Mouse (Mus musculus): ENCODE results near the gene Zfp654. TPM values are rescaled to one million over a fixed set of nuclear protein-coding genes. Genes with fewer than 3 reads are reported as not detected.

Zfp654 gene
- polyA plus RNA-seq, 1 experiment from 2014 or later = 6.9 TPM

DNA sequence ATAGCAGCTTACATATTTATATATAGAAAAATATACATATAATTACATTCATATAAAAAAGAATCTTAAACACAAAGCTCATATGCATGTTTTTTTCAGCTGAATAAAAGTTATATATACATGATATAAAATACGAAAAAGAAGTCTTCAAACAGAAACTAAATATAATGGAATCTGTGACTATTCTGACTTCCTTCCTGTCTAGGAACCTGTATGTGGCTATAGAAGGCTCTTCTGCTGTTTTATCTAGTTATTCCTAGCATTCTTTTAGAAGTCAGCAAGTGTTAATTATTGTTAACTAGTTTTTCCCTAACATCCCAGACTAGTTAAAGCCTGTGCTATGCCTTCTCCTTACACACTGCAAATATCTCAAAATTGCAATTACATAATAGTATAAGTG, 27.6 kb downstream of the Zfp654 start:
- no peak overlapping the region for H3K9ac ChIP-seq (ENCODE audit: low read depth, low read length)
- ATAC-seq (replicated peaks; ENCODE audit: insufficient number of reproducible peaks, low FRiP score, low TSS enrichment) = no peak
- H3K27me3 ChIP-seq (ENCODE audit: control insufficient read depth, insufficient read depth, low read length) = no peaks in the 10 kb centered on the region
- H3K9me3 ChIP-seq (replicated peaks; ENCODE audit: control insufficient read depth, low read length) = no peaks in the 10 kb centered on the region
- no peak overlapping the region for H3K4me2 ChIP-seq
- 82% methylated on average over 1 of the region's 1 CpGs for WGBS (ENCODE audit: insufficient replicate concordance)
- H3K27ac ChIP-seq (ENCODE audit: low read depth, low read length) = no peak overlapping the region
- H3K4me1 ChIP-seq (ENCODE audit: control insufficient read depth, insufficient read depth, low read length) = no peaks in the 10 kb centered on the region
- no peaks in the 10 kb centered on the region; the same call in 1 of the 2 replicates for H3K36me3 ChIP-seq (ENCODE audit: control insufficient read depth, insufficient read depth, low read length)
- H3K4me3 ChIP-seq (ENCODE audit: low read depth, low read length) = no peak overlapping the region

DNA sequence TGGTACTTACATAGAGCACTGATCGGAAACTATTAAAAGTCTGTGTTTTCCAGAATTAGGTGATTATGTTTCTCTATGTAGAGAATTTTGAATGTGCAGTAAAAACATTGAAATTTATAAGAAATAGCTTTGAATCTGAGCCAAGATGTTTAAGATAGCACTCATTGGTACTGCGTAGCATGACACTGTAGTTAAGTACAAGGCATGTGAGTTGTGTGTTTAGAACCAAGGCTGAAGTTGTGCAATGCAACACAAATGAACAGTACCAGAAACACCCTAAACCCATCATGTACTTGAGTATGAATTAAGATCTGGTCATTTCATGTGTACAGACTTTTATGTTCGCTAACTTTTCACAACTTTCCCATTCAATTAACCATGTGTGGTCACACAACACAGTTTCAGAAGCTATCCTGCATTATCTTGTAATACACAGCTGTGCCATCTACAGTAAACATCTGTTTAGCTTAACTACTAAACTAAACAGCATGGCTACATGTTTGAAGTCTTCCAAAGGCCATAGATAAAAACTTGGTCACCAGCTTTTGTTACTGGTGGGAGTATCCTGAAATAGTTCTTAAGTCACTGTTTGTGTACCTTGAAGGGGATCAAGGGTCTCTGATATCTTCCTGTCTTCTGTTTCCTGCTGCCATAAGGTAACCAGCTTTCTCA, 34.2 kb downstream of the Zfp654 start:
- H3K27ac ChIP-seq (ENCODE audit: low read depth, low read length) = no peak overlapping the region
- no peaks in the 10 kb centered on the region for H3K4me1 ChIP-seq (ENCODE audit: control insufficient read depth, insufficient read depth, low read length)
- H3K4me2 ChIP-seq = no peak overlapping the region
- no peak for ATAC-seq (replicated peaks; ENCODE audit: insufficient number of reproducible peaks, low FRiP score, low TSS enrichment)
- H3K9ac ChIP-seq (ENCODE audit: low read depth, low read length) = no peak overlapping the region
- H3K36me3 ChIP-seq (ENCODE audit: control insufficient read depth, insufficient read depth, low read length) = peaks cover 8% of the 10 kb centered on the region
- no peaks in the 10 kb centered on the region for H3K9me3 ChIP-seq (replicated peaks; ENCODE audit: control insufficient read depth, low read length)
- no peaks in the 10 kb centered on the region for H3K27me3 ChIP-seq (ENCODE audit: control insufficient read depth, insufficient read depth, low read length)
- 98% methylated on average over 3 of the region's 3 CpGs for WGBS (ENCODE audit: insufficient replicate concordance)
- H3K4me3 ChIP-seq (ENCODE audit: low read depth, low read length) = no peak overlapping the region

DNA sequence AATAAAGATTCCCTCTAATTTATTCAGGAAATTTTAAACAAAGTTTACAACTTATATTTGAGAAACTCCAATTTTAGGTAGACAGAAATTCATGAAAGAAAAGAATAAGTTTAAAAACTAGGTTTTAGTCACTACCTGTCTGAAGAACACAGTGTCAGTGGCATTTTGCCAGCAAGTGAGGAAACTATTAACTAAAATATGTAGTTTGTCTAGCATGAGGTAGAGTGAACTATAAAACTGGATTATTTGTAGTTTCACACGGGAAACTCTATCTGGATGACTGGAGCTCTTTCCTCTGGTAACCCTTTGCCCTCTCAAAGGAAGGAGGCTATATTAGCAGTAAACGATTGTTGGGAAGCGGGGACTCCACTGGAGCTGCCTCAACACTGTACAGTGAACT, 48.4 kb downstream of the Zfp654 start:
- whole genome bisulfite sequencing (ENCODE audit: insufficient replicate concordance) = 91% methylated on average over 3 of the region's 3 CpGs
- Histone ChIP-seq H3K4me3 (ENCODE audit: low read depth, low read length) (no peak overlapping the region), H3K9ac (ENCODE audit: low read depth, low read length) (no peak overlapping the region), H3K27me3 (ENCODE audit: control insufficient read depth, insufficient read depth, low read length) (no peaks in the 10 kb centered on the region), H3K4me1 (ENCODE audit: control insufficient read depth, insufficient read depth, low read length) (no peaks in the 10 kb centered on the region), H3K36me3 (ENCODE audit: control insufficient read depth, insufficient read depth, low read length) (peaks cover 6% of the 10 kb centered on the region), H3K4me2 (no peak overlapping the region), H3K27ac (ENCODE audit: low read depth, low read length) (no peak overlapping the region), H3K9me3 (replicated peaks; ENCODE audit: control insufficient read depth, low read length) (0 out of 2 replicates have a peak, but pooled peaks cover 2% of the 10 kb centered on the region)
- ATAC-seq (replicated peaks; ENCODE audit: insufficient number of reproducible peaks, low FRiP score, low TSS enrichment) = no peak

DNA sequence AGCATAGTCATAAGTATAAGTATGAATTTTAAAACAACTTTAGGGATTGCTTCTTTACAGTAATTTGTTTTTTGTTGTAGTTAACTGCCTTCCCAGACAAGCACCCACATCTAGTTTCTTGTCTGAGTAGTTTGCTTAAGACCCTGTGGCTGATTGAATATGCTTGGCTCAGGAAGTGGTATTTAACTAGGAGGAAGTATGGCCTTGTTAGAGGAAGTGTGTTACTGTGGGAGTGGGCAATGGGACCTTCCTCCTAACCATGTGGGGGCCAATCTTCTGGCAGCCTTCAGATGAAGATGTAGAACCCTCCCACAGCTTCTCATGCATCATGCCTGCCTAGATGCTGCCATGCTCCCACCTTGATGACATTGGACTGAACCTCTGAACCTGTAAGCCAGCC, 49.8 kb downstream of the Zfp654 start:
- H3K9me3 ChIP-seq (replicated peaks; ENCODE audit: control insufficient read depth, low read length) = 0 out of 2 replicates have a peak, but pooled peaks cover 2% of the 10 kb centered on the region
- H3K36me3 ChIP-seq (ENCODE audit: control insufficient read depth, insufficient read depth, low read length) = peaks cover 6% of the 10 kb centered on the region
- no peak overlapping the region for H3K4me3 ChIP-seq (ENCODE audit: low read depth, low read length)
- ATAC-seq (replicated peaks; ENCODE audit: insufficient number of reproducible peaks, low FRiP score, low TSS enrichment) = no peak
- H3K4me2 ChIP-seq = no peak overlapping the region
- H3K4me1 ChIP-seq (ENCODE audit: control insufficient read depth, insufficient read depth, low read length) = no peaks in the 10 kb centered on the region
- no peak overlapping the region for H3K27ac ChIP-seq (ENCODE audit: low read depth, low read length)
- no peak overlapping the region for H3K9ac ChIP-seq (ENCODE audit: low read depth, low read length)
- H3K27me3 ChIP-seq (ENCODE audit: control insufficient read depth, insufficient read depth, low read length) = no peaks in the 10 kb centered on the region

DNA sequence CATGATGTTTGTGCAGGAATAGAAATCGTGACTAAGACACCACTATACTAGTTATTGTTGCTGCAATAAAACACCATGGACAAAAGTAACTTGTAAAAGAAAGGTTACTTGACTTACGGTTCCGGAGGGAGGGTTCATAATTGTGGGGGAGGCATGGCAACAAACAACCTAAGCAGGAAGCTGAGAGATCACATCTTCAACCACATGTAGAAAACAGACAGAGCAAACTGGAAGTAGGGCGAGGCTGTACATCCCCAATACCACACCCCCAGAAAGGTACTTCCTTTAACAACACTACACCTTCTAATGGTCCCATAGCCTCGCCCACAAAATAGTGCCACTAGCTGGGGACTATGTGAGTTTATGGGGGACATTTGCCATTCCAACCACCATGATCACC, 51.1 kb downstream of the Zfp654 start:
- ATAC-seq (replicated peaks; ENCODE audit: insufficient number of reproducible peaks, low FRiP score, low TSS enrichment) = no peak
- H3K9me3 ChIP-seq (replicated peaks; ENCODE audit: control insufficient read depth, low read length) = 0 out of 2 replicates have a peak, but pooled peaks cover 2% of the 10 kb centered on the region
- H3K4me3 ChIP-seq (ENCODE audit: low read depth, low read length) = no peak overlapping the region
- H3K9ac ChIP-seq (ENCODE audit: low read depth, low read length) = no peak overlapping the region
- no peak overlapping the region for H3K4me2 ChIP-seq
- H3K4me1 ChIP-seq (ENCODE audit: control insufficient read depth, insufficient read depth, low read length) = no peaks in the 10 kb centered on the region
- H3K36me3 ChIP-seq (ENCODE audit: control insufficient read depth, insufficient read depth, low read length) = peaks cover 4% of the 10 kb centered on the region
- no peak overlapping the region for H3K27ac ChIP-seq (ENCODE audit: low read depth, low read length)
- H3K27me3 ChIP-seq (ENCODE audit: control insufficient read depth, insufficient read depth, low read length) = no peaks in the 10 kb centered on the region
- WGBS (ENCODE audit: insufficient replicate concordance) = 86% methylated on average over 5 of the region's 5 CpGs

DNA sequence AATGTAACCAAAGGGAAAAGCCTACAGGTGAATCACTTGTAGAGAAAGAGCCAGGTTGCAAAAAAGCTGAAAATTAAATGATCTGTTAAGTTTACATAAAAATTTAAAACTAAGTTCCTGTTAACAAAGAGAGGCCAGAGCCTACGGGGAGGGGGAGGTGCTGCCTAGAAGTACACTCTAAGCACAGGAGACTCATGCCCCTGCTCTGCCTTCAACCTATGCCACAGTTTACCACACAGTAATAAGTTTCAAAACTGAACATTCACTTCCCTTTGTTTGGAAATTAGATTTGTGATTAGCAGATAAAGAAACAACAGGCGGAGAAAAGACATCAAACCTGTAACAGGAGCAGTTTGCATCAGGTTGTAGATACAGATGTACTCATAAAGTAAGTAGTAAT, 56.6 kb downstream of the Zfp654 start:
- WGBS (ENCODE audit: insufficient replicate concordance) = 88% methylated on average over 2 of the region's 2 CpGs
- ATAC-seq (replicated peaks; ENCODE audit: insufficient number of reproducible peaks, low FRiP score, low TSS enrichment) = no peak
- H3K36me3 ChIP-seq (ENCODE audit: control insufficient read depth, insufficient read depth, low read length) = no peaks in the 10 kb centered on the region
- H3K4me3 ChIP-seq (ENCODE audit: low read depth, low read length) = no peak overlapping the region
- H3K4me2 ChIP-seq = no peak overlapping the region
- H3K9me3 ChIP-seq (replicated peaks; ENCODE audit: control insufficient read depth, low read length) = no peaks in the 10 kb centered on the region
- no peaks in the 10 kb centered on the region for H3K27me3 ChIP-seq (ENCODE audit: control insufficient read depth, insufficient read depth, low read length)
- H3K4me1 ChIP-seq (ENCODE audit: control insufficient read depth, insufficient read depth, low read length) = no peaks in the 10 kb centered on the region
- no peak overlapping the region for H3K27ac ChIP-seq (ENCODE audit: low read depth, low read length)
- no peak overlapping the region for H3K9ac ChIP-seq (ENCODE audit: low read depth, low read length)

DNA sequence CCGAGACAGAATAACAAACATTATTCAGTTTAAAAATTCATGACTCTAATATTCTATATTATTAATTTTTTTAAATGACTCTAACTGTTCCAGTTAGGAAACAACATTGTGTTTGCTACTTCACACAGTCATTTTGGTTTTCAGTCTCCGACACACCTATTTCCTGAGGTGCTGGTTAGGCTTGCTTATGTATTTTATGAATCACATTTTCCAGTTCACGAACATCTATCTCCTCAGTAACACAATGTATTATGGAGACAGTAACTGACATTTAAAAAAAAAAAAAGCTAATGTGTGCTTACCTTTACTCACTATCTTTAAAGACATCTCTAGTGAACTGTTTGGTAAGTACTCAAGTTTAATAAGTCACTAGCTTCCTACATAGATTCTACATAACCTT, 61.7 kb downstream of the Zfp654 start:
- Histone ChIP-seq H3K9me3 (replicated peaks; ENCODE audit: control insufficient read depth, low read length) (no peaks in the 10 kb centered on the region), H3K4me2 (no peak overlapping the region), H3K27me3 (ENCODE audit: control insufficient read depth, insufficient read depth, low read length) (no peaks in the 10 kb centered on the region), H3K4me3 (ENCODE audit: low read depth, low read length) (no peak overlapping the region), H3K36me3 (ENCODE audit: control insufficient read depth, insufficient read depth, low read length) (peaks cover 6% of the 10 kb centered on the region; the same call in 1 of the 2 replicates), H3K4me1 (ENCODE audit: control insufficient read depth, insufficient read depth, low read length) (no peaks in the 10 kb centered on the region), H3K9ac (ENCODE audit: low read depth, low read length) (no peak overlapping the region), H3K27ac (ENCODE audit: low read depth, low read length) (no peak overlapping the region)
- no peak for ATAC-seq (replicated peaks; ENCODE audit: insufficient number of reproducible peaks, low FRiP score, low TSS enrichment)
- 94% methylated on average over 3 of the region's 3 CpGs for WGBS (ENCODE audit: insufficient replicate concordance)

DNA sequence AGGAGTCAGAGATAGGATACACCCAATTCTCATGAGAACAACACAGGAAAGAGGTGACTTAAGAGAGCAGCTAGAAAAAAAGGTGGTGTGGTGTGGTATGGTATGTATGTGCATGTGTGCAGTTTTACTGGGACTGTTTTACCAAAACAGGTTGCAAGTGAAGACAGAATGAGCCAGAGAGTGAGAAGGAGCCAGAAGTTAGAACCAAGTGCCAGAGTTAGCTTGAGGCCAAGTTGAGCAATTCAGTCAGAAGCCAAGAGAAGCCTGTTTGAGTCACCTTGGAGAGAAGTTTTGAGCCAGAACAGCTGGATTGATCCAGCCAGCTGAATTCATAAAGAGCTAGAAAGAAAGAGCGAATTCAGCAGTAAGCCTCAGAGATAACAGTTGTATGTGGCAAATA, 75.9 kb downstream of the Zfp654 start:
- H3K9me3 ChIP-seq (replicated peaks; ENCODE audit: control insufficient read depth, low read length) = no peaks in the 10 kb centered on the region
- no peak overlapping the region for H3K27ac ChIP-seq (ENCODE audit: low read depth, low read length)
- H3K4me3 ChIP-seq (ENCODE audit: low read depth, low read length) = no peak overlapping the region
- H3K4me1 ChIP-seq (ENCODE audit: control insufficient read depth, insufficient read depth, low read length) = no peaks in the 10 kb centered on the region
- 67% methylated on average over 1 of the region's 1 CpGs for WGBS (ENCODE audit: insufficient replicate concordance)
- H3K4me2 ChIP-seq = no peak overlapping the region
- no peak for ATAC-seq (replicated peaks; ENCODE audit: insufficient number of reproducible peaks, low FRiP score, low TSS enrichment)
- H3K36me3 ChIP-seq (ENCODE audit: control insufficient read depth, insufficient read depth, low read length) = no peaks in the 10 kb centered on the region
- H3K9ac ChIP-seq (ENCODE audit: low read depth, low read length) = no peak overlapping the region
- H3K27me3 ChIP-seq (ENCODE audit: control insufficient read depth, insufficient read depth, low read length) = no peaks in the 10 kb centered on the region

DNA sequence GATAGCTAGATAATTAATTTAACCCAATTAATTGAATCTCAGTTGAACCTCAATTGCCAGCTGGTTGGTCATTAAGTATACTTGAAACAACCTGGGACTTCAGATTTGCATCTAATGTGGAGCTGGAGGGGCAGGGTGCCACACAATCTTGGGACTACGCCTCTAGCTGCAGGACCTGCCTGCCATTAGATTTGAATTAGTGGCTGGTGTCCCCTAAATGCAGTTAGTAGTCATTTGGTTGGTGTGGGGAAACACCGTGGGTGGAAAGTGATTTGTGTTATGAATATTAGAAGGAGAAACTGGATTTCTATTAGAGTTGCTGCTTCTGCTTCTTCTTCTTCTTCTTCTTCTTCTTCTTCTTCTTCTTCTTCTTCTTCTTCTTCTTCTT, 80.0 kb downstream of the Zfp654 start:
- H3K27me3 ChIP-seq (ENCODE audit: control insufficient read depth, insufficient read depth, low read length) = no peaks in the 10 kb centered on the region
- ATAC-seq (replicated peaks; ENCODE audit: insufficient number of reproducible peaks, low FRiP score, low TSS enrichment) = no peak
- H3K4me2 ChIP-seq = peak overlapping the region; percentile 63
- no peaks in the 10 kb centered on the region for H3K36me3 ChIP-seq (ENCODE audit: control insufficient read depth, insufficient read depth, low read length)
- no peaks in the 10 kb centered on the region for H3K4me1 ChIP-seq (ENCODE audit: control insufficient read depth, insufficient read depth, low read length)
- peak overlapping the region; percentile 87; the same call in 1 of the 2 replicates for H3K4me3 ChIP-seq (ENCODE audit: low read depth, low read length)
- WGBS (ENCODE audit: insufficient replicate concordance) = 76% methylated on average over 2 of the region's 2 CpGs
- no peaks in the 10 kb centered on the region for H3K9me3 ChIP-seq (replicated peaks; ENCODE audit: control insufficient read depth, low read length)
- H3K9ac ChIP-seq (ENCODE audit: low read depth, low read length) = no peak overlapping the region
- no peak overlapping the region for H3K27ac ChIP-seq (ENCODE audit: low read depth, low read length)
